Mouse (Mus musculus) CH12.LX (cell line): ENCODE measurements around the gene Tyrobp.

Experiments used
- CHD1 ChIP-seq: IDR thresholded peaks from 2 replicates; pipeline ENCODE4 v1.6.1; 2012; ENCODE audit warnings: low read depth, low read length, improper control_type of control experiment, inconsistent platforms
- ELF1 ChIP-seq: IDR thresholded peaks from 2 replicates; pipeline ENCODE4 v1.6.1; 2014; ENCODE audit warnings: low read depth, mild to moderate bottlenecking, inconsistent platforms, low read length, improper control_type of control experiment
- MXI1 ChIP-seq: IDR thresholded peaks from 2 replicates; pipeline ENCODE4 v1.6.1; 2011; ENCODE audit warnings: mild to moderate bottlenecking, low read depth, low read length, improper control_type of control experiment
- TCF12 ChIP-seq: IDR thresholded peaks from 2 replicates; pipeline ENCODE4 v1.6.1; 2014; ENCODE audit warnings: low read depth, mild to moderate bottlenecking, inconsistent platforms, low read length, improper control_type of control experiment
- UBTF ChIP-seq: IDR thresholded peaks from 2 replicates; pipeline ENCODE4 v1.6.1; 2012; ENCODE audit warnings: low read depth, mild to moderate bottlenecking, inconsistent platforms, low read length, improper control_type of control experiment, moderate library complexity
- ZNF384 ChIP-seq: IDR thresholded peaks from 2 replicates; pipeline ENCODE4 v1.6.1; 2012; ENCODE audit warnings: low read depth, low read length, improper control_type of control experiment, inconsistent platforms

GRCm38 (mm10) chr7:30464816-30465300, 51.3 kb downstream of the Tyrobp start:
- no peak for TF ChIP-seq ZNF384
- TF ChIP-seq UBTF: no peak
- TF ChIP-seq CHD1: no peak
- TF ChIP-seq TCF12: no peak
- TF ChIP-seq MXI1: no peak
- no peak for TF ChIP-seq ELF1
